Mouse (Mus musculus) hindbrain, embryonic 11.5 days (tissue): Measurements from ENCODE around the gene Clec12b. TPM values are rescaled to one million over a fixed set of nuclear protein-coding genes. Genes with fewer than 3 reads are reported as not detected.

Experiments used
- ATAC-seq: fragments of 200-750 bp; cut with Nextera tagmentation; 2 replicates; pipeline ENCODE4 v1.8.0; 2017; ENCODE audit warnings: mild to moderate bottlenecking, moderate TSS enrichment, moderate library complexity; ENCODE audit not compliant: low FRiP score
- DNase-seq: peaks from one replicate; pipeline ENCODE4 v3.0.0-alpha.2; 2015; ENCODE audit warnings: low spot score
- H3K27ac ChIP-seq: fragments of 300-500 bp; sonication (generic); 2 replicates; pipeline ENCODE4 v1.5.1; 2014; ENCODE audit warnings: mild to moderate bottlenecking, low read depth, low read length
- H3K27me3 ChIP-seq: fragments of 300-500 bp; sonication (generic); 2 replicates; pipeline ENCODE4 v1.6.1; 2014; ENCODE audit warnings: mild to moderate bottlenecking, low read length, moderate library complexity, mixed read lengths; ENCODE audit not compliant: control insufficient read depth, insufficient read depth
- H3K36me3 ChIP-seq: fragments of 300-500 bp; sonication (generic); 2 replicates; pipeline ENCODE4 v1.6.1; 2014; ENCODE audit warnings: mild to moderate bottlenecking, low read length, moderate library complexity, mixed read lengths; ENCODE audit not compliant: control insufficient read depth, insufficient read depth
- H3K4me1 ChIP-seq: fragments of 300-500 bp; sonication (generic); replicated peaks from 2 replicates; pipeline ENCODE4 v1.6.1; 2014; ENCODE audit warnings: low read length, mixed read lengths; ENCODE audit not compliant: control insufficient read depth, insufficient read depth
- H3K4me2 ChIP-seq: fragments of 300-500 bp; sonication (generic); replicated peaks from 2 replicates; pipeline ENCODE4 v1.6.1; 2014; ENCODE audit warnings: mild to moderate bottlenecking, low read depth, low read length
- H3K4me3 ChIP-seq: fragments of 300-500 bp; sonication (generic); 2 replicates; pipeline ENCODE4 v1.5.1; 2014; ENCODE audit warnings: low read depth, low read length
- H3K9ac ChIP-seq: fragments of 300-500 bp; sonication (generic); 2 replicates; pipeline ENCODE4 v1.6.1; 2014; ENCODE audit warnings: low read depth, low read length
- H3K9me3 ChIP-seq: fragments of 300-500 bp; sonication (generic); 2 replicates; pipeline ENCODE4 v1.6.1; 2016; ENCODE audit warnings: low read length; ENCODE audit not compliant: control insufficient read depth
- WGBS: fragments of 180-500 bp; shearing (Covaris S2); extraction: QIAGEN DNeasy Blood & Tissue Kit; methylation state at CpG from one replicate; pipeline ENCODE4 v1.1.7; 2014; 5-methylcytosine and 5-hydroxymethylcytosine counted together
- polyA plus RNA-seq: library from polyadenylated mRNA; unstranded; fragments of >200 nt; fragmentation: Nextera tagmentation; extraction: Ambion mirVana; gene quantifications from 2 replicates; pipeline ENCODE4 v1.2.1, GENCODE M21; 2014

Gene Clec12b
- not detected in 2 replicates for polyA plus RNA-seq

GRCm38 (mm10) chr6:129385774-129386173 lies at the start of gene Clec12b:
Gene Clec12b, minus strand, starts transcription at chr6:129385874.
- ATAC-seq (no peak), DNase-seq (no peak)
- H3K4me2 ChIP-seq = no peak within 1 kb of the TSS
- no peaks in the 10 kb centered on the region for H3K36me3 ChIP-seq
- no peak within 1 kb of the TSS for H3K9ac ChIP-seq
- H3K4me1 ChIP-seq = no peaks in the 10 kb centered on the region
- no peaks in the 10 kb centered on the region for H3K9me3 ChIP-seq
- 81% methylated on average over 2 of the region's 2 CpGs for WGBS
- H3K27me3 ChIP-seq = no peaks in the 10 kb centered on the region
- no peak within 1 kb of the TSS for H3K27ac ChIP-seq
- H3K4me3 ChIP-seq = no peak within 1 kb of the TSS

DNA sequence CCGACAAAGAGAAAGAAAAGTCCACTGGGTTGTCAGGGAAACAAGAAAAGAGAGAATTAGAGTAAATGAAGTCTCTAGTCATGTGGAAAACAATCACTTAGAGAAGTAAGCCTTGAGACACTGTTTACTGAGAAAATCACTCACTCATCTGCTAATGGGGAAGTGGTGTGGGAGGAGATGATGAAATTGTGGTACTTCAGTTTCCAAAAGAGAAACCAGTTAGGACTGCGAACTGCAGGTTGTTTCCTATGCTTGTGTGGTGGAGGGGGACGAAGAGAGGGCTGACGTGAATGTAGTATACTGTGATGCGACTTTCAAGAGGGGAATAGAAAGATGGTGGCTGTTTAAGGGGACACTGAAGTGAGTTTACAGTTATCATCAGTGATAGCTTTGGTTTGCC lies 48.6 kb upstream of the Clec12b start:
- no peak overlapping the region for H3K27ac ChIP-seq
- ATAC-seq (no peak), DNase-seq (no peak)
- H3K4me2 ChIP-seq = no peak overlapping the region
- H3K9ac ChIP-seq = no peak overlapping the region
- H3K36me3 ChIP-seq = no peaks in the 10 kb centered on the region
- 62% methylated on average over 5 of the region's 5 CpGs for WGBS
- H3K9me3 ChIP-seq = no peaks in the 10 kb centered on the region
- no peaks in the 10 kb centered on the region for H3K4me1 ChIP-seq
- H3K4me3 ChIP-seq = no peak overlapping the region
- H3K27me3 ChIP-seq = no peaks in the 10 kb centered on the region

- H3K4me2 ChIP-seq = no peak overlapping the region
- no peaks in the 10 kb centered on the region for H3K4me1 ChIP-seq
- no peaks in the 10 kb centered on the region for H3K36me3 ChIP-seq
- DNase-seq = no peak
- no peak overlapping the region for H3K27ac ChIP-seq
- no peaks in the 10 kb centered on the region for H3K9me3 ChIP-seq
- WGBS = 84% methylated on average over 4 of the region's 4 CpGs
- no peaks in the 10 kb centered on the region for H3K27me3 ChIP-seq
- H3K4me3 ChIP-seq = no peak overlapping the region
- no peak overlapping the region for H3K9ac ChIP-seq
- ATAC-seq = no peak
These were observed 41.6 kb upstream of the Clec12b start for GRCm38 (mm10) chr6:129427281-129427680.

GRCm38 (mm10) chr6:129425812-129426211 lies 40.1 kb upstream of the Clec12b start:
- 42% methylated on average over 5 of the region's 5 CpGs for whole genome bisulfite sequencing
- Histone ChIP-seq H3K4me2 (no peak overlapping the region), H3K4me1 (no peaks in the 10 kb centered on the region), H3K27ac (no peak overlapping the region), H3K9me3 (no peaks in the 10 kb centered on the region), H3K36me3 (no peaks in the 10 kb centered on the region), H3K27me3 (no peaks in the 10 kb centered on the region), H3K4me3 (no peak overlapping the region), H3K9ac (no peak overlapping the region)
- DNase-seq (no peak), ATAC-seq (no peak)

DNA sequence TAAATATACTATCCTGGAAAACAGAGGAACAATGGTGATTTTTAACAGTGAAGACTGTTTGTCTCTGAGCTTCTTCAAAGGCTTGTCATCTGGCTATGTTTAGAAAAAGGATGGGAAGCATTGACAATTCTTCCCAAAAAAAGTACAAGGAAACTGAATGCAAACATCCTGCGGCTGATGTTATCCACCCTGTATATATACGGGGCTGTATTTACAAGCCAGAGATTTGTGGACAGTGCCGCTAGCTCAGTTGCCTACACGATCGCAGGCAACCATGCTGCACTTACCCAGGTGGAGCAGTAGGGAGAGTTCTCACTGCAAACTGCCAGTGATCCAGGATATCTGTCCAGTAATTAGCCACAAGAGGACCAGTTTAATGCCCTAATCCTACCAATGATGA lies 39.5 kb upstream of the Clec12b start:
- no peak overlapping the region for H3K9ac ChIP-seq
- H3K27me3 ChIP-seq = no peaks in the 10 kb centered on the region
- DNase-seq (no peak), ATAC-seq (no peak)
- H3K27ac ChIP-seq = no peak overlapping the region
- no peak overlapping the region for H3K4me2 ChIP-seq
- 72% methylated on average over 5 of the region's 5 CpGs for WGBS
- H3K4me1 ChIP-seq = no peaks in the 10 kb centered on the region
- no peaks in the 10 kb centered on the region for H3K36me3 ChIP-seq
- H3K9me3 ChIP-seq = no peaks in the 10 kb centered on the region
- no peak overlapping the region for H3K4me3 ChIP-seq

GRCm38 (mm10) chr6:129423734-129424072 lies 38.0 kb upstream of the Clec12b start:
- no peaks in the 10 kb centered on the region for H3K36me3 ChIP-seq
- ATAC-seq (peak; percentile 87), DNase-seq (peak; percentile 87)
- H3K9ac ChIP-seq = no peak overlapping the region
- H3K4me2 ChIP-seq = no peak overlapping the region
- H3K27me3 ChIP-seq = no peaks in the 10 kb centered on the region
- 17% methylated on average over 1 of the region's 1 CpGs for WGBS
- no peaks in the 10 kb centered on the region for H3K9me3 ChIP-seq
- H3K27ac ChIP-seq = no peak overlapping the region
- no peak overlapping the region for H3K4me3 ChIP-seq
- H3K4me1 ChIP-seq = no peaks in the 10 kb centered on the region

DNA sequence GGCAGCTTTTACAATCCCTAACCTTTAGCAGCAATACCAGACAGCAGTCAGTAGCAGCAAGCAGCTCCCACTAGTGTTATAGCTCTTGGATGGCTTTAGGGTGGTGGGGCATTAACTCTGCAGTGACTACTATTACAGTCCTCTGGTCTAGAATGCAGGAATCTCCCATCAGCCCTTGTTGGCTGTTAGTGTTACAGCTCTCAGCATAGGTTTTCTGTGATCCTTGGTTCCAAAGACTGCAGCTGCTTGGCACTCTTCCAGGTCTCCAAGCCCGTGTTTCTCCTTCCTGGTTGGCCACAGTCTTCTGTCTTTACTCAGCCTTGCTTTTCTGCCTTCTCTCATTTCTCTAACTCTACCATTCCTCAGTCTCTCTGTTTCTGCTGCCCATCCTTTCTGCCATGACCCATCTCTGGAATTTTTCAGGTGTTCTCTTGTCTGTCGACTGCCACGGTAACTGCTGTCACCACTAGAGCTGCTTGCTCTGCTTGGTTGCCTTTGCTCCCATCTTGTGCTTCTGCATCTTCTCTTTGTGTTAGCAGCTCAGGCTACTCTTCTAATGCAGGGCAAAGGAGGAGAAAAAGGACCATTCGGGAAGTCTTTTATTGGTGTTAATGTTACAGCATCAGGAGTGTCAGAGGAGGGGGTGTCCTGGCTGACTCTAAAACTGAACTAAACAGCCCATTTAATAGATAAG lies 37.5 kb upstream of the Clec12b start:
- Histone ChIP-seq H3K9ac (no peak overlapping the region), H3K4me2 (no peak overlapping the region), H3K27me3 (no peaks in the 10 kb centered on the region), H3K4me1 (no peaks in the 10 kb centered on the region), H3K36me3 (no peaks in the 10 kb centered on the region), H3K27ac (no peak overlapping the region), H3K9me3 (no peaks in the 10 kb centered on the region), H3K4me3 (no peak overlapping the region)
- ATAC-seq (peak; percentile 12), DNase-seq (no peak)
- 73% methylated on average over 4 of the region's 4 CpGs for WGBS

DNA sequence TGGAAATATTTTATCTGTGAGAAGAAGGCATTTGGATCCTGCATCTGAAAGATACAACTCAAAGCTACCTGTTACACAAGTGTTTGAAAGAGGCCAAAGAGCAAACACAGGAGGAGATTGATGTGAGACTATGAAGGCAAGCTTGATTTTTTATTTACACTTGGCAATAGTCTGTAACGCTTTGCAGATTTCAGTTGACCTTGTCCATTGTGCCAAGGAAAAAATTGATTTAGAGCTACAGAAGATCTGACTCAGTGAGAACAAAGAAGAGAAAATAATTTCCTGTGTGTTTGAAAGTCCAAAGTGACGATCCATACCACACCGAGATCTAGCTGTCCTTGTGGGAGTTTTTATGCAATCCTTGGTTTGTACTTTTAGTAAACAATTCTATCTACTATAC lies 36.6 kb upstream of the Clec12b start:
- no peaks in the 10 kb centered on the region for H3K4me1 ChIP-seq
- no peak overlapping the region for H3K4me3 ChIP-seq
- H3K9ac ChIP-seq = no peak overlapping the region
- H3K4me2 ChIP-seq = no peak overlapping the region
- WGBS = 95% methylated on average over 3 of the region's 3 CpGs
- H3K27ac ChIP-seq = no peak overlapping the region
- ATAC-seq (no peak), DNase-seq (no peak)
- no peaks in the 10 kb centered on the region for H3K9me3 ChIP-seq
- H3K36me3 ChIP-seq = no peaks in the 10 kb centered on the region
- no peaks in the 10 kb centered on the region for H3K27me3 ChIP-seq

DNA sequence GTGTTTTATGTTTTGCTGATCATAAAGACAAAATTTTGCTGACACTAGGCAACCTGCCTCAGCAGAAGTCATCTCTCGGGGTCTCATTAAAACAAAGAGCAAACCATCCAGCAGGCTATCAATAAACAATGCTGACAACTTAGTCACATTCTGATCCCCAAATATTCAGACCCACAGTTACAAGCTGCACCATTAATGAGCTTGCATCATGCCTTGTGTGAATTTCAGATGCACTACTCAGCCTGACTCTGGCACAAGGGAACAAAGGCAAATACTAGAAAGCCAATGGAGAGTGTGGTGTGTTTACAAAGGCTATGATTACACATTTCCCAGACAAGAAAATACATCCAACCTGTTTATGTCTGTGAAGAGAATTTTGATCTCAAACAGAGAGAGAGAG lies 28.5 kb upstream of the Clec12b start:
- WGBS = 93% methylated on average over 1 of the region's 1 CpGs
- DNase-seq = no peak
- no peak for ATAC-seq
- Histone ChIP-seq H3K27ac (no peak overlapping the region), H3K27me3 (no peaks in the 10 kb centered on the region), H3K36me3 (no peaks in the 10 kb centered on the region), H3K4me3 (no peak overlapping the region), H3K9ac (no peak overlapping the region), H3K9me3 (no peaks in the 10 kb centered on the region), H3K4me2 (no peak overlapping the region), H3K4me1 (no peaks in the 10 kb centered on the region)
